Mouse (Mus musculus) midbrain, embryonic 11.5 days (tissue): ENCODE measurements at regions not wholly inside any gene's neighbourhood (a gene's known extent, or its start where the extent isn't known, plus 50 kb on each side); places are given as distances from the start of the nearest gene placed in this dataset.

Experiments used
- ATAC-seq: fragments of 200-750 bp; cut with Nextera tagmentation; 2 replicates; pipeline ENCODE4 v1.8.0; 2017; ENCODE audit warnings: moderate TSS enrichment, moderate library complexity; ENCODE audit not compliant: low FRiP score
- DNase-seq: peaks from one replicate; pipeline ENCODE4 v3.0.0; 2015; ENCODE audit warnings: low spot score; ENCODE audit errors: missing footprints
- H3K27ac ChIP-seq: fragments of 300-500 bp; sonication (generic); 2 replicates; pipeline ENCODE4 v1.5.1; 2014; ENCODE audit warnings: low read depth, low read length
- H3K27me3 ChIP-seq: fragments of 300-500 bp; sonication (generic); 2 replicates; pipeline ENCODE4 v1.6.1; 2014; ENCODE audit warnings: mild to moderate bottlenecking, low read length, moderate library complexity, mixed read lengths; ENCODE audit not compliant: control insufficient read depth, insufficient read depth
- H3K36me3 ChIP-seq: fragments of 300-500 bp; sonication (generic); 2 replicates; pipeline ENCODE4 v1.6.1; 2014; ENCODE audit warnings: mild to moderate bottlenecking, low read length, moderate library complexity, mixed read lengths; ENCODE audit not compliant: control insufficient read depth, insufficient read depth
- H3K4me1 ChIP-seq: fragments of 300-500 bp; sonication (generic); 2 replicates; pipeline ENCODE4 v1.6.1; 2014; ENCODE audit warnings: low read length; ENCODE audit not compliant: control insufficient read depth, insufficient read depth
- H3K4me2 ChIP-seq: fragments of 300-500 bp; sonication (generic); 2 replicates; pipeline ENCODE4 v1.6.1; 2014; ENCODE audit warnings: mild to moderate bottlenecking, moderate library complexity
- H3K4me3 ChIP-seq: fragments of 300-500 bp; sonication (generic); 2 replicates; pipeline ENCODE4 v1.5.1; 2014; ENCODE audit warnings: low read depth, low read length
- H3K9ac ChIP-seq: fragments of 300-500 bp; sonication (generic); 2 replicates; pipeline ENCODE4 v1.6.1; 2014; ENCODE audit warnings: low read length
- H3K9me3 ChIP-seq: fragments of 300-500 bp; sonication (generic); 2 replicates; pipeline ENCODE4 v1.6.1; 2016; ENCODE audit warnings: low read length; ENCODE audit not compliant: control insufficient read depth
- WGBS: fragments of 180-500 bp; shearing (Covaris S2); extraction: QIAGEN DNeasy Blood & Tissue Kit; methylation state at CpG from one replicate; pipeline ENCODE4 v1.1.7; 2014; 5-methylcytosine and 5-hydroxymethylcytosine counted together

GRCm38 (mm10) chr14:93972858-93973257, 82.4 kb upstream of the Pcdh9 start:
- H3K9me3 ChIP-seq, result no peaks in the 10 kb centered on the region
- H3K4me1 ChIP-seq, result no peaks in the 10 kb centered on the region
- ATAC-seq, result no peak
- no peak overlapping the region for H3K4me3 ChIP-seq
- no peak overlapping the region for H3K4me2 ChIP-seq
- DNase-seq, result no peak
- H3K27me3 ChIP-seq, result no peaks in the 10 kb centered on the region
- no peaks in the 10 kb centered on the region for H3K36me3 ChIP-seq
- H3K27ac ChIP-seq, result no peak overlapping the region
- no peak overlapping the region for H3K9ac ChIP-seq
- WGBS, result 83% methylated on average over 4 of the region's 4 CpGs

GRCm38 (mm10) chr14:93972174-93972837, 81.8 kb upstream of the Pcdh9 start:
- DNase-seq (no peak), ATAC-seq (no peak)
- Histone ChIP-seq H3K4me3 (no peak overlapping the region), H3K27ac (no peak overlapping the region), H3K27me3 (no peaks in the 10 kb centered on the region), H3K4me2 (no peak overlapping the region), H3K4me1 (no peaks in the 10 kb centered on the region), H3K9ac (no peak overlapping the region), H3K36me3 (no peaks in the 10 kb centered on the region), H3K9me3 (no peaks in the 10 kb centered on the region)
- WGBS, result 96% methylated on average over 3 of the region's 3 CpGs

- Histone ChIP-seq H3K27me3 (no peaks in the 10 kb centered on the region), H3K9ac (no peak overlapping the region), H3K4me1 (no peaks in the 10 kb centered on the region), H3K4me3 (no peak overlapping the region), H3K36me3 (no peaks in the 10 kb centered on the region), H3K27ac (no peak overlapping the region), H3K9me3 (no peaks in the 10 kb centered on the region), H3K4me2 (no peak overlapping the region)
- ATAC-seq, result no peak
- DNase-seq, result no peak
- 75% methylated on average over 2 of the region's 2 CpGs for WGBS
These were observed 76.5 kb upstream of the Pcdh9 start for GRCm38 (mm10) chr14:93966933-93967332.

- Histone ChIP-seq H3K27me3 (no peaks in the 10 kb centered on the region), H3K4me2 (no peak overlapping the region), H3K27ac (no peak overlapping the region), H3K36me3 (no peaks in the 10 kb centered on the region), H3K9me3 (no peaks in the 10 kb centered on the region), H3K4me3 (no peak overlapping the region), H3K4me1 (no peaks in the 10 kb centered on the region), H3K9ac (no peak overlapping the region)
- WGBS, result 64% methylated on average over 2 of the region's 2 CpGs
- ATAC-seq, result peak; percentile 78; the same call in 1 of the 2 replicates
- no peak for DNase-seq
These were observed 72.2 kb upstream of the Pcdh9 start for GRCm38 (mm10) chr14:93962677-93963049.

GRCm38 (mm10) chr14:93961963-93962676, 71.6 kb upstream of the Pcdh9 start:
- Histone ChIP-seq H3K9ac (no peak overlapping the region), H3K36me3 (no peaks in the 10 kb centered on the region), H3K4me1 (no peaks in the 10 kb centered on the region), H3K4me2 (no peak overlapping the region), H3K27ac (no peak overlapping the region), H3K27me3 (no peaks in the 10 kb centered on the region), H3K4me3 (no peak overlapping the region), H3K9me3 (no peaks in the 10 kb centered on the region)
- ATAC-seq (no peak; the same call in 1 of the 2 replicates), DNase-seq (no peak)
